Mouse (Mus musculus) brain, embryonic 14.5 days (tissue): ENCODE measurements around the gene Sparc. TPM values are rescaled to one million over a fixed set of nuclear protein-coding genes. Genes with fewer than 3 reads are reported as not detected.

ENCODE experiments used
- DNase-seq: peaks from one replicate; pipeline ENCODE4 v3.0.0-alpha.2; 2011; ENCODE audit warnings: low read depth
- CTCF ChIP-seq: fragments of 200-500 bp; IDR thresholded peaks from 2 replicates; pipeline ENCODE4 v1.5.1; 2012; ENCODE audit warnings: inconsistent platforms, mild to moderate bottlenecking, moderate library complexity, borderline replicate concordance; ENCODE audit not compliant: insufficient read depth, insufficient read length; ENCODE audit errors: extremely low read depth
- POLR2A ChIP-seq: fragments of 200-500 bp; IDR thresholded peaks from 2 replicates; pipeline ENCODE4 v1.6.1; 2012; ENCODE audit warnings: mild to moderate bottlenecking, inconsistent platforms, borderline replicate concordance; ENCODE audit not compliant: poor library complexity, insufficient read depth, insufficient read length, severe bottlenecking; ENCODE audit errors: extremely low read depth
- polyA plus RNA-seq: library from polyadenylated mRNA; depleted of rRNA; stranded (reverse); fragments of >200 nt; gene quantifications from 2 replicates; pipeline ENCODE4 v1.2.3, GENCODE M21; 2012

The Sparc gene
- polyA plus RNA-seq, 1 experiment, result 497 TPM

GRCm38 (mm10) chr11:55397036-55397435 is 25.9 kb downstream of the Sparc start:
- DNase-seq, result no peak
- no peak for TF ChIP-seq CTCF
- TF ChIP-seq POLR2A, result no peak

- no peak for DNase-seq
- TF ChIP-seq POLR2A (no peak), CTCF (no peak)
Measured at GRCm38 (mm10) chr11:55395073-55395642, 27.8 kb downstream of the Sparc start.

- no peak for DNase-seq
- TF ChIP-seq CTCF, result no peak
Measured at GRCm38 (mm10) chr11:55394592-55394991, 28.4 kb downstream of the Sparc start.

- DNase-seq, result peak; percentile 67
Measured at GRCm38 (mm10) chr11:55392474-55392873, 30.5 kb downstream of the Sparc start.

GRCm38 (mm10) chr11:55389778-55390177 is 33.2 kb downstream of the Sparc start:
- TF ChIP-seq CTCF (peak; percentile 85), POLR2A (no peak)
- DNase-seq, result peak; percentile 83

More at GRCm38 (mm10) chr11:55392474-55392873, 30.5 kb downstream of the Sparc start:
- TF ChIP-seq CTCF, result no peak
- TF ChIP-seq POLR2A, result no peak

- peak; percentile 76 for DNase-seq
- TF ChIP-seq CTCF, result no peak
- TF ChIP-seq POLR2A, result no peak
Measured at GRCm38 (mm10) chr11:55387576-55387975, 35.4 kb downstream of the Sparc start.

GRCm38 (mm10) chr11:55386424-55387063 is 36.4 kb downstream of the Sparc start:
- TF ChIP-seq CTCF, result peak; percentile 97
- TF ChIP-seq POLR2A, result no peak
- peak; percentile 94 for DNase-seq

- no peak for TF ChIP-seq POLR2A
- no peak for DNase-seq
Measured at GRCm38 (mm10) chr11:55383463-55384045, 39.4 kb downstream of the Sparc start.

- TF ChIP-seq POLR2A, result no peak
- TF ChIP-seq CTCF, result no peak
- no peak for DNase-seq
Measured at GRCm38 (mm10) chr11:55380908-55381307, 42.1 kb downstream of the Sparc start.

- TF ChIP-seq POLR2A, result no peak
- no peak for TF ChIP-seq CTCF
- DNase-seq, result peak; percentile 86
Measured at GRCm38 (mm10) chr11:55378371-55378770, 44.6 kb downstream of the Sparc start.

- TF ChIP-seq POLR2A, result no peak
- TF ChIP-seq CTCF, result peak; percentile 56; the same call in 1 of the 2 replicates
- DNase-seq, result no peak
Measured at GRCm38 (mm10) chr11:55373838-55374237, 49.1 kb downstream of the Sparc start.

- no peak for TF ChIP-seq CTCF
- no peak for TF ChIP-seq POLR2A
Measured at GRCm38 (mm10) chr11:55373373-55373772, 49.6 kb downstream of the Sparc start.

More at GRCm38 (mm10) chr11:55373373-55373772, 49.6 kb downstream of the Sparc start:
- no peak for DNase-seq
